Mouse (Mus musculus): Measurements from ENCODE around the gene Eps8.
"Not testable (repeated sequence)": the region's sequence is repeated elsewhere in the genome, so short reads cannot be mapped to it uniquely, and the experiment has no call there.

Gene Eps8

DNA sequence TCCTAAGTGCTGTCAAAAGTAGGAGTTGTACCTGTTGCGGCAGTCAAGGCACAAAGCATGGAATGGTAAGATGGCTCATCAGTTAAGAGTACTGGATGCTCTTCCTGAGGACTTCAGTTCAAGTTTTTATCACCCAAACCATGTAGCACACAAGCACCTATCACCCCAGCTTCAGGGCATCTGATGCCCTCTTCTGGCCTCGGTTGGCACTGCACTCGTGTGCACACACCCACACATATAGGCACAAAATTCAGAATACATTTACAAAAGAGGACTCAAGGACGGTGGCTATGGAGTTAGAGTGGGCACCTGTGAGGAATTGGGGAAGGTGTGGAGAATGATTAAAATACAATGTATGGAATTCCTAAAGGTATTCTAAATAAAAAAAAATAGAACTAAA lies 185.1 kb downstream of the Eps8 start:
- no peak for DNase-seq

DNA sequence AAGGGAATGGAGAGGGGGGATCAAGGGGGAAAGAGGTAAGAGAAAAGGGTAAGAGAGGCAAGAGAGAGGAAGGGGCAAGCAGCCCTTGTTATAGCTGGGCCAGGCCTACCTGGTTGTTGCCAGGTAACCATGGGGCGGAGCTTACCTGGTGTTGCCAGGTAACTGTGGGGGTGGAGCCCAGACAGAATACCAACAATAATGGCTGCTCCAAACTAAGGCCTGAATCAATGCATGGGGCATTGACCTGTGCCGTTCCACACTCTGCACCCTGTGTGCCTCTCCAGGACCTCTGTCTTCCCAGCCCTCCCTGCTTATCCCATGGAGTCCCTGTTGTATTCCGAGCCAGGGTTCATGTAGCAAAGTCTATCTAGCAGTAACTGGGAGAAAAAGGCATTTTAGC lies 187.0 kb downstream of the Eps8 start:
- DNase-seq, result no peak

DNA sequence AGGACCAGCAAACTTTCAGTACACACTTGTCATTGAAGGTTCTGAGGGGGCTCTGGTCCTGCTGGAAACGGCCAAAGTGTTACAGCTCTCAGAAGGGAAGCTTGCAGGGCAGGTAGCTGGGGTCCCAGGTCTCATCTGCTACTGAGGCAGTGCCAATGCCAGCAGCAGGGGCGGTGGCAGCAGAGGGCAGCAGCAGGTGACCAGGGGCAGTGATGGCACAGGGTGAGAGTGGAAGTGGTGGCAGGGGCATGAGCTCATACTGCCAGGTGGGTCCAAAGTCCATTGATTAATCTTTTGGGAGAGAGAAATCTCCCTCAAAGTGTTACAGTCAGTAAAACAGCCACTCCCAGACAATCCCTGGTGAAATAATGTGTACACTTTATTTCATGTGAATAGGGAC lies 188.4 kb downstream of the Eps8 start:
- DNase-seq, result no peak

DNA sequence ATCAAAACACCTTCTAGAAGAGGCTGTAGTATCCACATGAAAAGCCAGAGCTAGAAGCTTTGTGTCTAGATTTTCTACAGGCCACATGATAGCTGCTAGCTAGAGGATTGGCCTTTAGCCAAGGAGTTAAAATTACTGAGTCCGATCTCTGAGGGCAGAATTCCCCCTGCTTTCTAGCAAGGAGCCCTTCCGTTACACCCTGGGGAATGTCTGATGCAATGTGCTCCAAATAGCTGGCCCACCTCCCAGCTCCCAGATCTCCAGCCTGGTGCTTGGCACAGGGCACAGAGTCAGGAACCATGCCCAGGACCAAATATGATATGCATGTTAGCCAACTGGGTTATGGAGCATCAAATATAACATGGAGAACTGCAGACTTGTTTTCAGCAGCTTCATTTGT lies 189.4 kb downstream of the Eps8 start:
- no peak for DNase-seq

DNA sequence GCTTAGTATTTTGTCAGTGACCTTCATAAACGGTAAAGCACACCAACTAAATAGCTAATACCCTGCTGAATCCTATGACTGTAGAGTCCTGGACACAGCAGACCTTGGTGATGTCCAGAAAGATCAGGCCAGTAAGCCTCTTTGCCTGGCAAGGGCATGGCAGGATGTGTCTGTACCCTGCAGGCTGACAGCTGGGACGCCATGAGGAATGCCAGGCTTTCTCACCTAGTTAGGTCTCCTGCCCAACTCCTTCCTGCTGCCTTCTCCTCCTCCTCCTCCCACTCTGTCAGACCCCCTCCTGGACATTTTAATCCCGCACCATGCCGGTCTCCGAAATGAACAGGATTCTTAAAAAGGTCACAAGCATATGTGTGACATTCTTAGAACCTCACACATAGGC lies 190.9 kb downstream of the Eps8 start:
- no peak for DNase-seq

DNA sequence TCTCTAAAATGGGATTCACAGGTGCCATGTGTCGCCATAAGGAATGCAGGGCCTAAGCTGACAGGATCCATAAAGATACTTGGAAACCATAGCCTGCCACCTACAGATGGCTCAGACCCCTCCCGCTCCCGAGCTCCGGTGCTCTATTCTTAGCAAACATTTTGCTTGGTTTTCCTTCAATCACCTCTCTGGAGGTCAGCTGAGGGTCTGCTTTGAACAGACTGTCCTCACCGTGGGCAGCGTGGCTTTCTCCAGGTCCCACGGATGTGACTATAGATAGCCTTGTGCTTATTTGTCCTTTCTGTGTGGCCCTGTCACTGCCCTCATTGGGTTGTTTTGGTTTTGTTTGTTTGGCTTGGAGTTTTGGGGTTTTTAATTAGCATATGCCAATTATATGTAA lies 196.5 kb downstream of the Eps8 start:
- no peak for DNase-seq

DNA sequence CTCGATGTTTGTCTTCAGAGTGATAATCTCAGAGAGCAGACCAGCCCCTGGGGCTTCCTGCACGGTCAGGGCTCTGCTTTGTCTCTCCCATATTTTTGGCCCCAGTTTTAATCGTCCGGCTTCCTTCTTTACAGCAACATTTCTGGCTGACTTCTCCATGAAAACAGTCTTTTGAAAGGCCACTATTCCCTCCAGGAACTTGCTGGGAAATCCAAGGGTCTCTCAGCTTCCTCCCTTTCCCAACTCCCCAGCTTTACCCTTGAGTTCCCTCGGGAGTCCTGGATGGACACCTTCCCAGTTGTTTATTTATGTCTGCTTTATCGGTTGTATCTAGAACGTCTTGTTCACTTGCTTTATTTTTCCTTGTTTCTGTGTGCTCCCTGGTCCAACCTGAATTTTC lies 197.5 kb downstream of the Eps8 start:
- DNase-seq, result no peak

DNA sequence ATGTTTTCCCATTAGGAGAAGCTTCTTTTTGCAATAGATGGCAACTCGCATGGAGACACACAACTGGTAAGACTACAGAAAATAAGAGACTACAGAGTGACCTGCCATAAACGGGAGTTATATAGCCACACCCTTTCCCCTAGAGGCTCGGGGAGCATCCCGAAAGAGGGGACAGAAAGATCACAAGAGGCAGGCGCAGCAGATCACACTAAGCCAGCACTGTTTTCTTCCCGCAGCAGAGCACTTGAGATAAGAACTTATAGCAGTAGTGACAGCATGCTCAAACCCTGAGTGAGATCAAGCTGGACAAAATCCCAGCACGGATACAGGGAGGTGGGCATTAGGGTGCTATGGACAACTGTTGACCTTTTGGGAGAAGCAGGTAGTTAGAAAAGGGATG lies 198.6 kb downstream of the Eps8 start:
- no peak for DNase-seq

DNA sequence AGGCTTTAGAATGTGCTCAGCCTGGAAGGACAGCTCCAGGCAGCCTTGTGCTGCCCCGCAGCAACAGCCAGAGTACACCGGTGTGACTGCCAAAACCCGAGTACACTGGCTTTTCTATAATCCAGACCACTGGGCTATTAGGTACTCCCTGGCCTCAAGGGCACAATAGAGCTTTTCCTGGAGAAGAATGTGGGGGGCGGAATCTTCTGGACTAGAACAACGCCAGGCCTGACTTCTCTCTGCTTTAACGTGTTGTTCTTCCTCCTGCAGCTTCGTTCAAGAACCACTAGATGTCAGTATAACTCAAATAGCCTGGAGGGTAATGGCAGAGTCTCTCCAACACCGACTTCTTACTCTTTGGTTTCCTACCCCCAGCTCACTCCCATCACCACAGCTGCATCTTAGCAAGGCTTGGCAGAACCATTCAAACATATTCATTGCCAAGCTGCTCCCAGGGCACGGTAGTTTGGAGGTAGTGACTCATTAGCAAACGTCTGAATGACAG lies 199.1 kb downstream of the Eps8 start:
- no peak for DNase-seq

DNA sequence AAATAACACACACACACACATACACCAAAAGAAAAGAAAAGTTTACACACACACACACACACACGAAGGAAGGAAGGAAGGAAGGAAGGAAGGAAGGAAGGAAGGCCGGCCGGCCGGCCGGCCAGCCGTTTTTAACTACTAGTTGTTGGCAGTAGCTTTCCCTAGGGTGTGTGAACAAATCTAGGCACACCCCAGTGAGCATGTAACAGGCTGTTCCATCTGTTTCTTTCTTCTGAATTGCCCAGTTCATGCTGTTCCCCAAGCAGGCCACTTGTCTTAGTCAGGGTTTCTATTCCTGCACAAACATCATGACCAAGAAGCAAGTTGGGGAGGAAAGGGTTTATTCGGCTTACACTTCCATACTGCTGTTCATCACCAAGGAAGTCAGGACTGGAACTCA lies 208.6 kb downstream of the Eps8 start:
- not testable (repeated sequence) for DNase-seq

DNA sequence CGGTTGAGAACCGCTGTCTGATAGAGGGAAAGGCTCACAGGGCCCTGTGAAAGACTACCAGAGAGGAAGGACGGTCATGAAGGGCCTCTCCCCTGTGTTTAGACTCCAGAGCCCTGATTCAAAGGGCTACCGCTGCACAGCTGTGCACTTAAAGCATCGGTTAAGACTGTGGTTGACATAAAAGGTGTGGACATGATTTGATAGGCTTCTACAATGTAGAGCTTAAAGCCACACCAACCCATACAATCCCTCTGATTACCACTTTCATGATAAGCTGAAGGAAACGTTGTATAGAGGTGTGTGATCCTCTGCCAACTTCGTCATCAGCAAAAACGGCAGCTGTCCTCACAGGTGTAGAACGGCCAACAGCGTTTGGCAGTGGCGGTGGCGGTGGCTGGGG lies 211.6 kb downstream of the Eps8 start:
- DNase-seq, result no peak

DNA sequence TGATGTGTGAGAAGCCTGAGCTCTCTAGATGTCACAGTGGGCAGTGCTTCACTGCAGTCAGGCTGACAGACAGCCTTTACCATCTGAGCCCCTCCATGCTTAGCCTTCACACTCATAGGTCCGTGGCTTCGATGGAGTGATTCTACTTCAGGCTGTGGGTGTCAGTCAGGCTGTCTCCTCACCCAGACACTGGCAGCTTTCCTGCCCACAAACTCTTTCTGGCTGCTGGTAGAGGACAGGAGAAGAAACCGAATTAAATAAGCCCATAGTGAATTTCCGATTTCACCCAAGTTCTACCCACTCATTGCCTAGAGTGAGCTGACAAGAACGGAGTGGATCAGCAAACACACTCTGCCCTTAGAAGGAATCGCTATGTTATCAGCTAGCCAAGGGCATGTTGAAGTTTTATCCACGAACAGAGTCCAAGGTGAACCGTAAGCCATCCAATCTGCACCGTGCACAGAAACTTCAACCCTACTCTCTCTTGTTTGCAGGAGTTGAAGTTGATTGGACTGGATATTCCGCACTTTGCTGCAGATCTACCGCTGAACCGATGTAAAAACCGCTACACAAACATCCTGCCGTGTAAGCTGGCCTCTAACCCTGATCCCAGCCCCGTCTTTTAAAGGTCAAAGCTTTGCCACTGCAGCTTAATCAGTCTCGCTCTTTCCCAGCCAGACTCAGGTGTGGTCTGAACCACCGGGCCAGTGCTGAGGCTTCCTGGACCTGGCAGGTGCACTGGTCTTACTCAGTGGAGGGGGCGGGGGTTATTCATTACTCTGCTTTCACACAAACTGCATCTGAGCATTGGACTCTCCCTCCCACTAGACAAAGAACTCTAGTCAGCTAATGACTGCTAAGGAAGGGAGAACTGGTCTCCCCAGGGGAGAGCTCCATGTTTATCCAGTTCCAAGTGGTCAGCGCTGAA lies 213.9 kb downstream of the Eps8 start:
- no peak for DNase-seq

DNA sequence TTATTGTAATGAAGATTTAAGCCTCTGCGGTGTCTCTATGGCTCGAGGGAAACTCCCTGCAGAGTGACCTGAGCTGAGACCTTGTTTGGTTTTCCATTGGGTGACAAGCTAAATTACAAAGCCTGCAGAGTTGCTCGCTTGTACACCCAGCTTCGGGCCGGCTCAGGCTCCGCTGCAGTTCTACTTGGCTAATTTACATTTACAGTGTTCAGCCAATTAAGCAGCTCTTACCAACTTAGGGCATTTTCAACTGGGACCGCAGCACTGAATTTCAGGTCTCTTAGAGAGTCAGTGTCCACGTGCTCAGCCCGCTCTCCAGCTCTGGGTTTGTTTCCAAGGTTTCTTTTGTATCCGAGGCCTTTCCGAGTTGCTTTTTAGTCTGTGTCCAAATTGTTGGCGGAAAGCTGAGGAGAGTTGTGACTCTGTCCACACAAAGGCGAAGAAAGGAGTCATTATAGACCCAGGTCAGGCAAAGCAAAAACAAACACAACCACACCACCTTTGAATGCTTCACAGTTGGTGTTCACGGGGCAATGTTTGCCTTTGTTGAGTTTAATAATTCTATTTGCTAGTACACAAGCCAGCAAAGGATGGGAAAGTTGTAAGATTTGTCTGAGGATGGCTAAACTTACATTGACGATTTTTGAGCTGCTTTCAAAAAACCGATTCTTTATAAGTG lies 216.6 kb downstream of the Eps8 start:
- no peak for DNase-seq

DNA sequence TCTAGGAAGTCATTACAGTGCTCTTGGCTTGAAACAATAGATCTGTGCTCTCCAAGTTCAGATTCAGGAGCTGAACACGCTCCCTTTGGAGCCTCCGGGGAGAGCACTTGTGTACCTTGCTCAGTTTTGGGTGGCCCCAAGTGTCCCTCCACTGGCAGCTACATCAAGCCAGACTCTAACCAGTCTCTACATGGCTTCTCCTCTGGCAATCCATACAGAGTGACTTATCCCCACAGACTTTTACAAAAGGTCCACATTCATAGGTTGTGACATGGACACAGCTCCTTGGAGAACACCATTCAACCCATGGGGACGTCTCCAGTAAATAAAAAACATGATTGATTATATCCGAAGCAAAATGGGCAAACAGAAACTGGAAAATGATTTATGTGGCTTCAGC lies 217.2 kb downstream of the Eps8 start:
- no peak for DNase-seq

DNA sequence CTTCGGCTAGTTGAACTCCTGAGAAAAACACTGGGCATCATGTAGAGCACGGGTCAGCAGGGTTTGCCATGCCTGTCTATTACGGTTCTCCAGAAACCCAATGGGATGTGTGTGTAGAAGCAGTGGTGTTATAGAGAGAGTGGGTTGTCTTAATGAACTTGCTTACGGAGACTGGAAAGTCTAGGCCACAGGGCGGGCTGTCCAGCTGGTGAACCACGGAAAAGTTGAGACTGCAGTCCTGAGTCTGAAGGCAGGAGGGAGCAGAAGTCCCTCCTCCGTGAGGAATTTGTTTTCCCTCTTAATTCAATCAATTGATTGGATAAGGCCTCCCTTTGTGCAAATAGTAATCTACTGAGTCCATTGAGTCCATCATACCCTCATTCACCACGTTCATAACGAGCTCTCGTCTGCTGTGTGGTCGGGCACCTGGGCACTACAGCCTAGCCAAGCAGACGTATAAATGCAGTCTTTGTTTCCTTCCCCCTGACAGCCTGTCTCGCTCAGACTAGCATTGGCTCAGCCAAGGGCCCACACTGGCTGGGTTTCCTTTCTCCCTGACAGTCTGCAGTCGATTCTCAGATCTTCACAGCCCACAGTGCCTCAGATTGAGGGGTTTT lies 221.0 kb downstream of the Eps8 start:
- DNase-seq, result no peak
